15 mouse cellular contexts compared by ENCODE assay signal in the genomic region with DNA sequence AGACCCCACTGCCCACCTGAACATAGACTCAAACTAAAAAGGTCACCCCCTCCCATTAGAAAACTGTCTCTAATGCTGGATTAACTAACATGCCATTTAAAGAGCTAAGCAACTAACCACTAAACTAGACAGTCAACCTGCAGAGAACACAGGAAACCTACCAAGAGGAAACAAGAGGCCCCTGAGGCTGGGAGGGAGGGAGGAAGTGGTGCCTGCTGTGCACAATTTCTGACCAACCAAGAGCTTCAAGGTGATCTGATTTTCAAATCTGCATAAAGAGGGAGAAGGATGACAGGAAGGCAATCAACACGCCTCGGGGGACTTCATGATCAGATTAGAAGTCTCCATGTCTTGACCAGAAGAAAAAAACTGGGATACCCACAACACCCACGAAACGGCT.
DNase-seq lines count a peak whose midpoint lies in the region; ATAC-seq and TF ChIP-seq lines count a peak whose summit lies in the region.
"Had no signal": no experiment of that assay in that cellular context is flagged by ENCODE, and none has a peak within 500 bp of the region (broad histone marks: within the 10 kb centered on the region; RNA-seq: fewer than 3 reads in every experiment).

No protein-coding gene starts in this region.

- H3K36me3 ChIP-seq in midbrain, embryonic 14.5 days (ENCODE audit: control insufficient read depth, insufficient read depth, low read length) = no peaks in the 10 kb centered on the region

- H3K4me2 ChIP-seq in midbrain, embryonic 14.5 days (ENCODE audit: low read length) = no peak overlapping the region

- no peaks in the 10 kb centered on the region for H3K9me3 ChIP-seq in midbrain, embryonic 14.5 days (ENCODE audit: control insufficient read depth, low read length)

- WGBS in bone marrow, adult 2 months = 5% methylated on average over 4 of the region's 4 CpGs
- WGBS in olfactory bulb, adult 2 months = 83% methylated on average over 4 of the region's 4 CpGs
- WGBS in midbrain, embryonic 14.5 days = 88% methylated on average over 4 of the region's 4 CpGs

- no peak overlapping the region for H3K4me3 ChIP-seq in bone marrow, adult 2 months (replicated peaks; ENCODE audit: control insufficient read depth, low read depth, low read length)
- no peak overlapping the region for H3K4me3 ChIP-seq in olfactory bulb, adult 2 months (ENCODE audit: insufficient read depth, low read depth, low read length)
- no peak overlapping the region for H3K4me3 ChIP-seq in midbrain, embryonic 14.5 days (replicated peaks; ENCODE audit: low read depth, low read length)
- H3K4me3 ChIP-seq: myocyte had no signal

- no peaks in the 10 kb centered on the region for H3K27me3 ChIP-seq in midbrain, embryonic 14.5 days (ENCODE audit: control insufficient read depth, insufficient read depth, low read length)

- TF ChIP-seq CTCF in bone marrow, adult 2 months (IDR thresholded peaks at IDR 0.05; ENCODE audit: control insufficient read depth, insufficient read depth, low read length) = no peak
- no peak for TF ChIP-seq CTCF in olfactory bulb, adult 2 months (IDR thresholded peaks at IDR 0.05; ENCODE audit: insufficient read depth, low read depth, low read length)

- H3K4me1 ChIP-seq in bone marrow, adult 2 months (ENCODE audit: control insufficient read depth, insufficient read depth, low read length) = peaks cover 18% of the 10 kb centered on the region; the same call in 1 of the 2 replicates
- peaks cover 50% of the 10 kb centered on the region for H3K4me1 ChIP-seq in olfactory bulb, adult 2 months (ENCODE audit: control insufficient read depth, insufficient read depth, low read length)
- 0 out of 2 replicates have a peak, but pooled peaks cover under 1% of the 10 kb centered on the region for H3K4me1 ChIP-seq in midbrain, embryonic 14.5 days (ENCODE audit: control insufficient read depth, insufficient read depth, low read length)

- TF ChIP-seq POLR2A in bone marrow, adult 2 months (IDR thresholded peaks at IDR 0.05; ENCODE audit: borderline replicate concordance, control insufficient read depth, low read depth, low read length) = no peak
- no peak for TF ChIP-seq POLR2A in olfactory bulb, adult 2 months (IDR thresholded peaks at IDR 0.05; ENCODE audit: insufficient read depth, low read depth, low read length)

- H3K27ac ChIP-seq in bone marrow, adult 2 months (ENCODE audit: control insufficient read depth, insufficient read depth, low read depth, low read length, poor library complexity) = peak overlapping the region; percentile 21; the same call in 1 of the 2 replicates
- peak overlapping the region; percentile 25; the same call in 1 of the 2 replicates for H3K27ac ChIP-seq in olfactory bulb, adult 2 months (ENCODE audit: insufficient read depth, low read depth, low read length)
- no peak overlapping the region for H3K27ac ChIP-seq in midbrain, embryonic 14.5 days (replicated peaks; ENCODE audit: low read depth, low read length)

- no peak for ATAC-seq in midbrain, embryonic 14.5 days (ENCODE audit: low FRiP score, low TSS enrichment)
- ATAC-seq: intestine, postnatal 0 days had no signal

- H3K9ac ChIP-seq in midbrain, embryonic 14.5 days (replicated peaks; ENCODE audit: low read length) = no peak overlapping the region

- peak; percentile 54 for DNase-seq in lung, postnatal 25 days (ENCODE audit: low spot score)
- DNase-seq in lung, postnatal 14 days = no peak
- peak; percentile 69 for DNase-seq in thymus, postnatal 25 days
- no peak for DNase-seq in retina, postnatal 1 day
- no peak for DNase-seq in midbrain, embryonic 14.5 days
- no peak for DNase-seq in adrenal gland, postnatal 4 days (ENCODE audit: low spot score in 2 of 2)
- DNase-seq: adrenal gland, postnatal 14 days; cerebellum, postnatal 36 days; gastrocnemius, postnatal 25 days; kidney, postnatal 36 days; lung, adult 18-20 months had no signal

Comparison
In these comparisons a context has a peak if more than half of its experiments do, and no peak if none do; other contexts are left out.
1. DNase-seq: peak in lung, postnatal 25 days (single experiment) and thymus, postnatal 25 days (single experiment); none in lung, postnatal 14 days (single experiment), retina, postnatal 1 day (single experiment), midbrain, embryonic 14.5 days (single experiment) and adrenal gland, postnatal 4 days (0 of 2).